Mouse (Mus musculus): ENCODE measurements around the gene Mypn. TPM values are rescaled to one million over a fixed set of nuclear protein-coding genes. Genes with fewer than 3 reads are reported as not detected.

Gene Mypn
- total and polyA plus RNA-seq, 3 experiments = 0.17 to 0.81 (median 0.39) TPM

- H3K27me3 ChIP-seq (replicated peaks) = no peaks in the 10 kb centered on the region
- H3K27ac ChIP-seq (ENCODE audit: insufficient read depth, low read depth) = no peak overlapping the region
- no peaks in the 10 kb centered on the region for H3K4me1 ChIP-seq (ENCODE audit: control insufficient read depth in 1 of 2, insufficient read depth in 2 of 2)
- DNase-seq (ENCODE audit: extremely low read depth) = no peak
- no peaks in the 10 kb centered on the region for H3K9me3 ChIP-seq (replicated peaks; ENCODE audit: low read length)
- in situ Hi-C loops (cut with MboI; ENCODE audit: low pct_ligation_motif_present, low pct_unique_long_range_greater_than_20kb, low sequenced_read_pairs) (no loop called here), dilution Hi-C loops (cut with MboI; ENCODE audit: extremely low pct_ligation_motif_present, extremely low pct_unique_long_range_greater_than_20kb, low sequenced_read_pairs) (no loop called here)
- no peak overlapping the region for H3K4me2 ChIP-seq (ENCODE audit: insufficient read depth, low read depth, poor library complexity, severe bottlenecking)
- no peaks in the 10 kb centered on the region for H3K36me3 ChIP-seq (replicated peaks in 1 of 2; ENCODE audit: control insufficient read depth in 1 of 2, insufficient read depth in 1 of 2, low read length in 1 of 2)
- H3K79me2 ChIP-seq (replicated peaks; ENCODE audit: control insufficient read depth, extremely low read depth, insufficient read depth, poor library complexity, severe bottlenecking) = no peaks in the 10 kb centered on the region
- no peak overlapping the region for H3K4me3 ChIP-seq (replicated peaks in 1 of 3; ENCODE audit: low read depth in 2 of 3, low read length in 2 of 3, poor library complexity in 1 of 3)
- TF ChIP-seq MAFK (IDR thresholded peaks at IDR 0.05; ENCODE audit: insufficient replicate concordance, low read length) (no peak), ETS1 (conservative IDR thresholded peaks at IDR 0.05; ENCODE audit: low read depth, low read length) (no peak), TBP (conservative IDR thresholded peaks at IDR 0.05; ENCODE audit: low read depth, low read length) (no peak), SMC3 (IDR thresholded peaks at IDR 0.05; ENCODE audit: low read depth, low read length) (no peak), TCF12 (IDR thresholded peaks at IDR 0.05; ENCODE audit: low read depth, low read length) (no peak), JUND (conservative IDR thresholded peaks at IDR 0.05; ENCODE audit: low read depth, low read length) (no peak), IRF4 (IDR thresholded peaks at IDR 0.05; ENCODE audit: low read depth, low read length) (no peak), EP300 (IDR thresholded peaks at IDR 0.05; ENCODE audit: low read length) (no peak), USF1 (IDR thresholded peaks at IDR 0.05; ENCODE audit: low read depth, low read length) (no peak), CHD2 (IDR thresholded peaks at IDR 0.05; ENCODE audit: low read length) (no peak), MYC (IDR thresholded peaks at IDR 0.05; ENCODE audit: low read depth, low read length) (no peak), JUN (IDR thresholded peaks at IDR 0.05; ENCODE audit: insufficient read depth, low read depth, low read length) (no peak), CTCF (conservative IDR thresholded peaks at IDR 0.05 in 1 of 2, IDR thresholded peaks at IDR 0.05 in 1 of 2; ENCODE audit: low read depth in 2 of 2, low read length in 2 of 2) (no peak), PAX5 (IDR thresholded peaks at IDR 0.05; ENCODE audit: low read length) (no peak), BHLHE40 (IDR thresholded peaks at IDR 0.05; ENCODE audit: low read depth, low read length) (no peak), MXI1 (IDR thresholded peaks at IDR 0.05; ENCODE audit: low read depth, low read length) (no peak), HCFC1 (IDR thresholded peaks at IDR 0.05; ENCODE audit: low read depth, low read length) (no peak), ZC3H11A (IDR thresholded peaks at IDR 0.05; ENCODE audit: low read depth, low read length) (no peak), RCOR1 (conservative IDR thresholded peaks at IDR 0.05; ENCODE audit: low read depth, low read length) (no peak), NELFE (IDR thresholded peaks at IDR 0.05; ENCODE audit: low read depth, low read length) (no peak)
- H3K9ac ChIP-seq (ENCODE audit: insufficient read depth, low read depth) = no peak overlapping the region
Observed at GRCm38 (mm10) chr10:63192736-63193135, 11.0 kb downstream of the Mypn start.

DNA sequence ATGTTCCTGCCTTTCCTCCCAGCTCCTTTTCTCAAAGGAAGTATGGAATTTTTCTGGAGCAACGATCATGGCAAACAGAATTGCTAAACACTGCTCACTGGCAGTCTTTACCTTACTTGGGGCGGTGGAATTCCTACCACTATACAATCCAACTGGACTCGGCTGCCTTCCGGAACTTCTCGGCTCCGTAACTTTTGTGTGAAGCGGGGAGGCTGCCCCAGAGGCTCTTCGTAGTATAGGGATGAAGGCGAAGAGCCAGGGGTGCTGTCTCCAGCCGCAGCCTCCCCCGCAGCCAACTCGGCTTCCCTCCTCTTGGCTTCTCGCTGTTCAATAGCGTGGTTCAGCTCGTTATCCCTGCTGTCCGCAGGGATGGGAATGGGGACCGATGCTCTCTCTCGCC, 11.5 kb downstream of the Mypn start:
- no peak overlapping the region for H3K27ac ChIP-seq (ENCODE audit: insufficient read depth, low read depth)
- no peak overlapping the region for H3K4me3 ChIP-seq (replicated peaks in 1 of 3; ENCODE audit: low read depth in 2 of 3, low read length in 2 of 3, poor library complexity in 1 of 3)
- no peaks in the 10 kb centered on the region for H3K36me3 ChIP-seq (replicated peaks in 1 of 2; ENCODE audit: control insufficient read depth in 1 of 2, insufficient read depth in 1 of 2, low read length in 1 of 2)
- no peaks in the 10 kb centered on the region for H3K4me1 ChIP-seq (ENCODE audit: control insufficient read depth in 1 of 2, insufficient read depth in 2 of 2)
- no peak overlapping the region for H3K4me2 ChIP-seq (ENCODE audit: insufficient read depth, low read depth, poor library complexity, severe bottlenecking)
- in situ Hi-C loops (cut with MboI; ENCODE audit: low pct_ligation_motif_present, low pct_unique_long_range_greater_than_20kb, low sequenced_read_pairs) = no loop called here
- dilution Hi-C loops (cut with MboI; ENCODE audit: extremely low pct_ligation_motif_present, extremely low pct_unique_long_range_greater_than_20kb, low sequenced_read_pairs) = no loop called here
- no peak for DNase-seq (ENCODE audit: extremely low read depth)
- no peak for TF ChIP-seq POLR2A (IDR thresholded peaks at IDR 0.05; ENCODE audit: low read depth, low read length)
- H3K9me3 ChIP-seq (replicated peaks; ENCODE audit: low read length) = no peaks in the 10 kb centered on the region
- H3K27me3 ChIP-seq (replicated peaks) = no peaks in the 10 kb centered on the region
- no peaks in the 10 kb centered on the region for H3K79me2 ChIP-seq (replicated peaks; ENCODE audit: control insufficient read depth, extremely low read depth, insufficient read depth, poor library complexity, severe bottlenecking)
- no peak overlapping the region for H3K9ac ChIP-seq (ENCODE audit: insufficient read depth, low read depth)

Measured in CH12.LX (cell line).